Mouse (Mus musculus): ENCODE measurements around the gene Tmed1. TPM values are rescaled to one million over a fixed set of nuclear protein-coding genes. Genes with fewer than 3 reads are reported as not detected.
"Not testable (repeated sequence)": the region's sequence is repeated elsewhere in the genome, so short reads cannot be mapped to it uniquely, and the experiment has no call there.

Tmed1 gene
- polyA plus RNA-seq, 1 experiment from 2014 or later = 53.4 TPM

DNA sequence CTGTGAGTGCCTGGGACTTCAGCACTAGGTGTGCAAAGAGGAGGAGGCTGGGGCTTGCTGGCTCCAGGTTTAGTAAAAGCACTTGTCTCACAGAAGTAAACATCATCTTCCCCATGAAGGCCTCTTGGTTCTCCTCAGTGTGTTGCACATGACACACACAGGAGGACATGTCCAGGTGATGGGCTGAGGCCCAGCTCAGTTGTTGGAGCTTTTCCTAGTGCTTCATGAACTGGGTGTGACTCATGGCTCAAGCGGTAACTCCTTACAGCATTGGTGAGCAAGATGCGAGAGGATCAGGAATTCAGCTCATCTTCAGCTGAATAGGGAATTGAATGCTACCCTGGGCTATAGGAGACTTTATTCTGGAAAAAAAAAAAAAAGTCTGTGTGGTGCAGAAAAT lies 12.4 kb downstream of the Tmed1 start:
- ATAC-seq (ENCODE audit: low FRiP score) = no peak
- Histone ChIP-seq H3K9ac (replicated peaks) (no peak overlapping the region), H3K4me3 (replicated peaks) (no peak overlapping the region), H3K4me2 (no peak overlapping the region), H3K9me3 (replicated peaks) (no peaks in the 10 kb centered on the region), H3K36me3 (peaks cover 44% of the 10 kb centered on the region), H3K27ac (replicated peaks) (0 out of 2 replicates have a peak overlapping the region, but pooled peaks have one; percentile 33), H3K4me1 (no peaks in the 10 kb centered on the region), H3K27me3 (replicated peaks) (no peaks in the 10 kb centered on the region)
- 95% methylated on average over 2 of the region's 2 CpGs for WGBS

- ATAC-seq (ENCODE audit: low FRiP score) = no peak
- Histone ChIP-seq H3K27me3 (replicated peaks) (no peaks in the 10 kb centered on the region), H3K4me1 (no peaks in the 10 kb centered on the region), H3K27ac (replicated peaks) (peak overlapping the region; percentile 33; the same call in 1 of the 2 replicates), H3K9ac (replicated peaks) (no peak overlapping the region), H3K9me3 (replicated peaks) (no peaks in the 10 kb centered on the region), H3K36me3 (peaks cover 44% of the 10 kb centered on the region), H3K4me2 (no peak overlapping the region), H3K4me3 (replicated peaks) (no peak overlapping the region)
- 92% methylated on average over 16 of the region's 16 CpGs for WGBS
Observed at GRCm38 (mm10) chr9:21497050-21497542, 13.0 kb downstream of the Tmed1 start.

GRCm38 (mm10) chr9:21496308-21497049 lies 13.6 kb downstream of the Tmed1 start:
- no peak for ATAC-seq (ENCODE audit: low FRiP score)
- Histone ChIP-seq H3K27ac (replicated peaks) (0 out of 2 replicates have a peak overlapping the region, but pooled peaks have one; percentile 33), H3K4me3 (replicated peaks) (no peak overlapping the region), H3K9me3 (replicated peaks) (no peaks in the 10 kb centered on the region), H3K4me1 (no peaks in the 10 kb centered on the region), H3K9ac (replicated peaks) (no peak overlapping the region), H3K27me3 (replicated peaks) (no peaks in the 10 kb centered on the region), H3K36me3 (peaks cover 40% of the 10 kb centered on the region), H3K4me2 (no peak overlapping the region)
- WGBS = 88% methylated on average over 19 of the region's 19 CpGs

DNA sequence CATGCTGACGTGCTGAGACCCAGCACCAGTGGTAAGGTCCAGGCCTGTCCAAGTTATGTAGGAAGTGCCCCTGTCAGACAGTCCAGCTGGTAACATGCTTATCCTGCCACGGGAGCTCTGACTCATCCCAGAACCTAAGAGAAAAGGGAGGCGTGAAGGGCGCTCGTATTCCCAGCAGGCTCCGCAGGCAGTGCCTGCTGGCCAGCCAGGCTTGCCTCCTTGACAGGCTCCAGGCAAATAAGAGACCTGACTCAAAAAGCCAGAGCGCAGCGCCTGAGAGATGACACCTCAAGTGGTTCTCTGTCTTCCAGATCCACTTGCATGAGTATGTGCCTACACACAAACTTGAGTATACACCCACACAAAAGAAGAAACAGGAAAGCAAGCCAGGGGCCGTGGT lies 15.3 kb downstream of the Tmed1 start:
- 85% methylated on average over 9 of the region's 9 CpGs for WGBS
- peaks cover 42% of the 10 kb centered on the region for H3K36me3 ChIP-seq
- no peaks in the 10 kb centered on the region for H3K4me1 ChIP-seq
- no peaks in the 10 kb centered on the region for H3K27me3 ChIP-seq (replicated peaks)
- no peak overlapping the region for H3K9ac ChIP-seq (replicated peaks)
- no peak overlapping the region for H3K4me2 ChIP-seq
- no peak overlapping the region for H3K4me3 ChIP-seq (replicated peaks)
- H3K27ac ChIP-seq (replicated peaks) = no peak overlapping the region
- H3K9me3 ChIP-seq (replicated peaks) = no peaks in the 10 kb centered on the region
- no peak for ATAC-seq (ENCODE audit: low FRiP score)

GRCm38 (mm10) chr9:21493907-21494306 lies 16.1 kb downstream of the Tmed1 start:
- Histone ChIP-seq H3K9ac (replicated peaks) (no peak overlapping the region), H3K27ac (replicated peaks) (no peak overlapping the region), H3K4me2 (no peak overlapping the region), H3K4me3 (replicated peaks) (no peak overlapping the region), H3K9me3 (replicated peaks) (no peaks in the 10 kb centered on the region), H3K36me3 (peaks cover 42% of the 10 kb centered on the region), H3K4me1 (no peaks in the 10 kb centered on the region), H3K27me3 (replicated peaks) (no peaks in the 10 kb centered on the region)
- no peak for ATAC-seq (ENCODE audit: low FRiP score)
- WGBS = 52% methylated on average over 2 of the region's 2 CpGs

DNA sequence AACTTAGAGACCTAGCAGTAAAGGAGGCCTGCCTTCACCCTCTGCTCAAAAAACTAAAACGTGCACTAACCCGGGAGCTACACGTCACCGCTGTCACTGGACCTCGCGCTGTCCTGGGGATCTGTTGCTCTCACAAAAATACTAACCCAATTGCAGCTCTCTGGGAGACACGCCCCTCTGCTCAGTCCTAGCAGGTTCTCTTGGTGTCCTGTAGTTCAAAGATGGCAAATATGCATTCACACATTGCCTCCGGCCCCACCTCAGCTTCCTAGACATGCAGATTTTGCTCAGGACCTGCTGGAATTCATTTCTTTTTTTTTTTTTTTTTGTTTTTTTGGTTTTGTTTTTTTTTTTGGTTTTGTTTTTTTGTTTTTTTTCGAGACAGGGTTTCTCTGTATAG lies 19.4 kb downstream of the Tmed1 start:
- no peak for ATAC-seq (ENCODE audit: low FRiP score)
- Histone ChIP-seq H3K36me3 (peaks cover 44% of the 10 kb centered on the region), H3K4me3 (replicated peaks) (no peak overlapping the region), H3K9me3 (replicated peaks) (no peaks in the 10 kb centered on the region), H3K4me1 (no peaks in the 10 kb centered on the region), H3K27me3 (replicated peaks) (no peaks in the 10 kb centered on the region), H3K27ac (replicated peaks) (no peak overlapping the region), H3K9ac (replicated peaks) (no peak overlapping the region), H3K4me2 (no peak overlapping the region)
- WGBS = 93% methylated on average over 9 of the region's 9 CpGs

- WGBS = 94% methylated on average over 1 of the region's 2 CpGs
- not testable (repeated sequence) for H3K4me2 ChIP-seq; H3K27me3 ChIP-seq (replicated peaks); ATAC-seq (ENCODE audit: low FRiP score); H3K27ac ChIP-seq (replicated peaks); H3K9ac ChIP-seq (replicated peaks); H3K4me3 ChIP-seq (replicated peaks); H3K9me3 ChIP-seq (replicated peaks); H3K4me1 ChIP-seq
- H3K36me3 ChIP-seq = peaks cover 55% of the 10 kb centered on the region
Observed at GRCm38 (mm10) chr9:21488246-21488645, 21.8 kb downstream of the Tmed1 start.

GRCm38 (mm10) chr9:21484065-21484464 lies 26.0 kb downstream of the Tmed1 start:
- no peak for ATAC-seq (ENCODE audit: low FRiP score)
- peaks cover 79% of the 10 kb centered on the region for H3K36me3 ChIP-seq
- no peak overlapping the region for H3K4me3 ChIP-seq (replicated peaks)
- no peaks in the 10 kb centered on the region for H3K4me1 ChIP-seq
- 84% methylated on average over 4 of the region's 4 CpGs for WGBS
- no peaks in the 10 kb centered on the region for H3K27me3 ChIP-seq (replicated peaks)
- H3K27ac ChIP-seq (replicated peaks) = no peak overlapping the region
- no peak overlapping the region for H3K9ac ChIP-seq (replicated peaks)
- no peak overlapping the region for H3K4me2 ChIP-seq
- no peaks in the 10 kb centered on the region for H3K9me3 ChIP-seq (replicated peaks)

DNA sequence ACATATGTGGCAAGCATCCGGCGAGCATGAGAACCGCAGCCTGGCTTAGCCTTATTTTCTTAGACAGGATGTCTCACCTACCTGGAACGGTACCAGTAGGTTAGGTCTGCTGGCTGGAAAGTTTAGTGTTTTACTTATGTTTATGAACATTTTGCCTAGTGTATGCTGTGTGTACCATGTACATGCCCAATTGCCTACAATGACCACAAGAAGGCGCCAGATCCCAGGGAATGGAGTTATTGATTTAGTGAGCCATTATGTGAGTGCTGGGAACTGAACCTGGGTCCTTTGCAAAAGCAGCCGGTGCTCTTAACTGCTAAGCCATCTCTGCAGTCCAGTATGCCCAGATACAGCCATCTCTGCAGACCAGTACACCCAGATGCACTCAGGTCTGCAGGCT lies 32.3 kb downstream of the Tmed1 start:
- H3K36me3 ChIP-seq = peaks cover 93% of the 10 kb centered on the region
- H3K27me3 ChIP-seq (replicated peaks) = no peaks in the 10 kb centered on the region
- H3K4me2 ChIP-seq = no peak overlapping the region
- H3K9ac ChIP-seq (replicated peaks) = no peak overlapping the region
- H3K4me3 ChIP-seq (replicated peaks) = no peak overlapping the region
- 97% methylated on average over 6 of the region's 6 CpGs for WGBS
- no peak for ATAC-seq (ENCODE audit: low FRiP score)
- no peak overlapping the region for H3K27ac ChIP-seq (replicated peaks)
- no peaks in the 10 kb centered on the region; the same call in 1 of the 2 replicates for H3K9me3 ChIP-seq (replicated peaks)
- no peaks in the 10 kb centered on the region for H3K4me1 ChIP-seq

DNA sequence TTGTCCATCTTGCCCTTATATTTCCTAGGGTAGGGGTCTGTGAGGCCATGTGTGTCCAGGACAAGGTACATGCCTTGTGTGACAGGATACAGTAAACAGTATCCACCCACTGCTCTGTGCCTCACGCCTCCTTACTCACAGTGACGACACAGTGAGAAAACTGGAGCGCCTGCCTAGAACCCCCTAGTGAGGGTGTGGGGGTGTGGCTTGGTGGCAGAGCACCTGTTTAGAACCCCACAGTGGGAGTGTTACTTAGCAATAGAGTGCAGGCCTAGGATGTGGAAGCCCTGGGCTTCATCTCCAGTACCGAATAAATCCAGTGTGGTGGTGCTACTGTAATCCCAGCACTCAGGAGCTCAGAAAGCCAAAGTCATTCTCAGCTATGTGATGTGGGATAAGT lies 37.1 kb downstream of the Tmed1 start:
- ATAC-seq (ENCODE audit: low FRiP score) = no peak
- H3K4me3 ChIP-seq (replicated peaks) = no peak overlapping the region
- peaks cover 94% of the 10 kb centered on the region for H3K36me3 ChIP-seq
- no peaks in the 10 kb centered on the region for H3K27me3 ChIP-seq (replicated peaks)
- no peaks in the 10 kb centered on the region for H3K4me1 ChIP-seq
- H3K4me2 ChIP-seq = no peak overlapping the region
- no peak overlapping the region for H3K9ac ChIP-seq (replicated peaks)
- H3K27ac ChIP-seq (replicated peaks) = no peak overlapping the region
- 95% methylated on average over 4 of the region's 4 CpGs for WGBS
- no peaks in the 10 kb centered on the region; the same call in 1 of the 2 replicates for H3K9me3 ChIP-seq (replicated peaks)

GRCm38 (mm10) chr9:21469032-21470024 lies 40.7 kb downstream of the Tmed1 start:
- Histone ChIP-seq H3K4me2 (no peak overlapping the region), H3K27ac (replicated peaks) (no peak overlapping the region), H3K36me3 (peaks cover 84% of the 10 kb centered on the region), H3K4me3 (replicated peaks) (no peak overlapping the region), H3K9me3 (replicated peaks) (no peaks in the 10 kb centered on the region), H3K9ac (replicated peaks) (no peak overlapping the region), H3K4me1 (no peaks in the 10 kb centered on the region), H3K27me3 (replicated peaks) (no peaks in the 10 kb centered on the region)
- no peak for ATAC-seq (ENCODE audit: low FRiP score)
- 88% methylated on average over 20 of the region's 20 CpGs for WGBS

Data from neural tube, embryonic 15.5 days (tissue).